Mouse (Mus musculus) kidney, adult 8-10 months (tissue): ENCODE data around the gene Eid2b.
A peak's percentile ranks its signal among the peaks of the same experiment; 100 is the strongest.

ENCODE experiments used
- DNase-seq, 2 experiments: peaks; one replicate each; pipeline ENCODE4 v3.0.0; 2022

The Eid2b gene

DNA sequence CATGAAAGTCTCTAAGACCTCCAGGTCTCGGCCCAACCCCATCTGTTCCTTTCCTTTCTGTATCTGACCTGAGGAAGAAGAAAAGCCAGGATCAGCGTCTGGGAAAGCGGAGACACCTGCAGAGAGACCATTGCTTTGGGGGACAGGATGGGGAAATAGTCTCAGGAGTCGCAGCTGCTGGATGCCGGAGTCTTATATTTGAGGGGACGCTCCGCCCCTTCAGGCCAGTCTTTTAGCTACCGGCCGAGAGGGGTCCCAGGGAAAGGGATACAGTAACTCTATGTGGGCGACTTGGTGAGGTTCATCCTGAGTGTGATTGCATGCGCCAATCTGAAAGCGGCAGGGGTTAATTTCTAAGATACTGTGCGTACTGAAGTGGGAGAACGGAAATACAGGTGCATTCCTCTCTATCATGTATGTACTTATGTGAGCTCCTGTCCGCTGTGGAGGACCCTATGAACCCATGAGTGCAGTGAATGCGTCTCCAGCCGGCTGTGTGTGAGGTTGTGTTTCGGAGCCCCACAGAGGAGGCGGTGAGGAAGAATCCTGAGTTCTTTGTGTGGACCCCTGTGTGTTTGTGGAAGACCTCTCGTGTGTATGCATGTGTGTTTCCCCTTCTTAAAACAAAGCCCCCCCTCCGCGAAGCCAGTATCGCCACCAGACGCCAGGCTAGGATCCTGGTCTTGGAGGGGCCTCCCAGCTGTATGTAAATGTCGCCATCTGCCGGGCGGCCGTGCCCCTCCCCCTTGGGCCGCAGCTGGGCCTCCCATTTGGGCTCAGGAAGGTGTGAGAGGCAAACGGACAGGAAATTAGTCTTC lies 24.3 kb downstream of the Eid2b start, which contains the start of gene Dll3:
Dll3 (minus strand) TSS at position 623 of the 818 bp plus-strand sequence.
- peak in 1 of 2 experiments; percentile 48 for DNase-seq

DNA sequence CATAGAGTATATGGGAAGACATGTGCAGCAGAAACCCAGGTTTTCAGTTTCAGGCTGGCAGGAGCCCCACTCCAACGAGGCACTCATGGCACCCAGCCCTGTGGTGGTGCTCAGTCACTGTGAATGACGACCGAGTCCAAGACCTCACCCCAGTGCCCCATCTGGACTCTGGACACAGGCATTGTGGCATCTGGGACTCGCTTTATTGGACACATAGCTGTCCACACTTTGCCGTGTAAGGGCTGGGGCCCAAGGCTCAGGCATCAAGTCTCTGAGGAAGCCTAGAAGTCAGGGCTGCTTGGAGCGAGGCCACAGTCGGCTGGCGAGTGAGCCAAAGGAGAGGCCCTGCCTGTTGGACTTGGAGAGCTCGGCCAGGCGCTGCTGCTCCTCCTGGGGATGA lies 28.1 kb downstream of the Eid2b start:
- peak; percentile 57 to 61 for DNase-seq

DNA sequence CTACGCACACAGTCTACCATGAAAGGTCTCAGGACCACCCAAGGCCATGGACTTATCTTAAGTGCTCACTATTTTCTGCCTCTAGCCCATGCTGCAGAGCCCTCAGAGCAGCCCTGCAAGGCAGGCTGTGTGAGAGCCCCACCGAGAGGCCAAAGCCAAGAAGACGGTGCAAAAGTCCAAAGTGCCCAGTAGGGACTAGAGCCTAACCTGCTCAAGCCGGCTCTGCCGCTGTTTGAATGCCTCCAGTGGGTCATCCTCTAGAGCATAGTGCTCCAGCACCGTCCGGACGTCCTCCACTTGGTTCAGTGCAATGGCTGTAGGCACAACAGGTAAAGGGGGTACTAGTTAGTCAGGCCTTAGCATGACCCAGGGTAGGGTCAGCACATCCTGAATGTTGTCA lies 28.7 kb downstream of the Eid2b start:
- DNase-seq: peak; percentile 63 to 66

DNA sequence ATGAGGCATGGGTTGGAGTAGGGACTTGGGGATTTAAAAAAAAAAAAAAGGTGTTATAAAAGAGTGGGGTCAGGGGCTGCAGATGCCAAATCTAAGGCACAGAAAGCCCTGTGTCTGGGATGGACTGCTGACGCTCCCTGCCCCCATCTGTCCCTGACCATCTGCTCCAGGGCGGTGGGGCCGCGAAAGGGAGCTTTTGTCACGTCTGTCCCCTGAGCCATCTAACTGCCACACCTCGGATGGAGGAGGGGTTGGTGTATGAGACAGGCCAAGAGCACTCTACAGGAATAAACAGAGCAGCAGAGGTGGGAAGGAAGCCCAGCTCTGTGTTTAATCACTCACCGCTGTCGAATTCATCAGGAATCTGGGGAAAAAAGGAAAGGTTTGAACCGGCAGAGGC lies 32.2 kb downstream of the Eid2b start:
- no peak for DNase-seq

DNA sequence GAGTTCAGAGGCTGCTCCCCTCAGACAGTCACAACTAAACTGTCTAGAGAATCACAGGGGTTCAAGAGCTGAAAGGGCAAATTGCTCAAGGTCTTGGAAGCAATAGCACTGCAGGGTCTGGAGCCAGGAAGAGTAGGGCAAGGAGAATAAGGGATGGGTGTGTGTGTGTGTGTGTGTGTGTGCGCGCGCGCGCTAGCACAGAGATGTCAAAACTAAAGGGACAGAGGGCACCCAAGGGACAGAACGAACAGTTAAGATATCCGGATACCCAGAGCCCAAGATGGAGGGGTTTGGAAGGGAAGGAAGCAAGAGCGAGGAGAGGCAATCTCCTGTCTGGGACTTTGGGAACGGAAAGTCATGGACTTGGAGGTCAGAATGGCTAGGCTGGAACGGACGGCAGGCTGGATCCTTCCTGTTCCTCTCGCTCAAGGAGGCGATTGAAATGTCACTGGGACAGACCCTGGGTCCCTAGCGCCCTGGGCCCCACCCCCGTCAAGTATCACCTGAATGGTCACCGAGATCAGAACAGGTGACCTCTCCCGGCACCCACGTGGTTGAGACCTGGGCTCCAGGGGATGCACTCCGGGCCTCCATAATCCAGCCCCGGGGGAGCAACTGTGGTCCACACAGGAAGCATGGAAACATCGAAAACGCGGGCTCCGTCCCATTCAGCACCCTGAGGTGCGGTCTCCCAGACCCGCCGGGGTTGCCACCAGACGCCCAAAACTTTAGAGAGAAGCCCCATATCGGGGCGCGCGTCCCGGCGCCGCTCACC lies 33.8 kb downstream of the Eid2b start:
- DNase-seq: peak in 1 of 2 experiments; percentile 35

DNA sequence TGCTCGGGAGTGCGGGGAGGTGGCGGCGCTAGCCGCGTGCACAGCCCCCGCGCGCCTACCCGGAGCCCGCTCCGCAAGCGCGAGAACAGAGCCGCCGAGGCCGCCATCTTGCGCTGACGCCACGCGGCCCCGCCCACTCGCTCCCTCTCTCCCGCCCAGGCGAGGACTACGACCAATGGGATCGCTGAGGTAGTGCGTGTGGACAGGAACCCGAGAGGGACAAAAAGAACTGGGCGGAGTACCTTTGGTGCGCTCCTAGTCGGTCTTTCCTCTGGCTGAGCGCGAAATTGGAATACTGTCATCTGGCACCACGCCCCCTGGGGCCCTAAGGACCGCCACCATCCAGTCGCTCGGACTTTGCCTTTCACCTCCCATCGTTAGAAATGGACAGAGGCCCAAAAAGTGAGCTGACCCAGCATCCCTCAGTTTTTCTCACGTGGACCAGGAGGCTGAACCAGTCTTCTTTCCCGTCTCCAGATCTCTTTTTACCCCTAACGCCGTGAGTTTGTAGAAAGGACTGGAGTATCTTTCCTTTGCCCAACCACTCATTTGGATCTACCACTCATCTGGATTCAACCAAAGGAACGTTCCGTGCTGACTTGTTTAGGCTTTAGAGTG lies 34.5 kb downstream of the Eid2b start, which contains the start of gene Timm50:
Timm50 (minus strand) TSS at position 147 of the 618 bp plus-strand sequence.
- peak; percentile 97 to 98 for DNase-seq

DNA sequence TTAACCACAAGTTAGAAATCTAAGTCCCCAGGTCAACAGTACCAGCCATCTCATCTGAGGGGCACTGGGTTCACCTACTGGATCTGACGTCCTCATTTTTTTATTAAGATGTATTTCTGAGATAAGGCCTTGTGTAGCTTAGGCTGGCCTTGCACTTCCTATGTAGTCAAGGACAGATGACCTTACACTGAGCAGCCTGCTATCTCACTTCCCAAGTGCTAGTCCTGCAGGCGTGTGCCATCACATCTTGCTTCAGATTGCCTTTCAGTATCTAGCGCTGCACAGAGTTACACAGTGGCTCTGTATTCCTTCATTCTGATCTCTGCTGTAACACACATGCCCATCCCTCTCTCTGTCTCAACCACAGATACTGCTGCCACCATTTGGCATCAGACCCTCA lies 40.5 kb downstream of the Eid2b start:
- DNase-seq: no peak

DNA sequence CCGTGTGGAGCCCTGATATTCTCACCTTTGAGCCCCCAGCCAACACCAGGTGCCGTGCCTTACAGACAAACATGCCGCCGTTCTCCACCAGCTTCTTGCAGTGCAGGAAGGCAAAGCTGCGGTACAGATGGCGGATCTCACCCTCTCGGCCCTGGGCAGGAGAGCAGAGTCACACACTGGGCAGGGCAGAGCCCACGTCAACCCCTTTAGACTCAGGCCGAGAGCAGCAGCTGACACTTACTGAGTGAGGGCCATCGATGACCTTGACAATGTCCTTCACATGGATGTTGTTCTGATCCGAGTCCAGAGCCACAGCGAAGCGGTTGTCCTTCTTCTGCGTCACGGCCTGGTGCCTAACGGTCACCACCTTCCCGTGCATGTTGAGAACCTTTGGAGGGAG lies 41.2 kb downstream of the Eid2b start:
- DNase-seq: no peak

DNA sequence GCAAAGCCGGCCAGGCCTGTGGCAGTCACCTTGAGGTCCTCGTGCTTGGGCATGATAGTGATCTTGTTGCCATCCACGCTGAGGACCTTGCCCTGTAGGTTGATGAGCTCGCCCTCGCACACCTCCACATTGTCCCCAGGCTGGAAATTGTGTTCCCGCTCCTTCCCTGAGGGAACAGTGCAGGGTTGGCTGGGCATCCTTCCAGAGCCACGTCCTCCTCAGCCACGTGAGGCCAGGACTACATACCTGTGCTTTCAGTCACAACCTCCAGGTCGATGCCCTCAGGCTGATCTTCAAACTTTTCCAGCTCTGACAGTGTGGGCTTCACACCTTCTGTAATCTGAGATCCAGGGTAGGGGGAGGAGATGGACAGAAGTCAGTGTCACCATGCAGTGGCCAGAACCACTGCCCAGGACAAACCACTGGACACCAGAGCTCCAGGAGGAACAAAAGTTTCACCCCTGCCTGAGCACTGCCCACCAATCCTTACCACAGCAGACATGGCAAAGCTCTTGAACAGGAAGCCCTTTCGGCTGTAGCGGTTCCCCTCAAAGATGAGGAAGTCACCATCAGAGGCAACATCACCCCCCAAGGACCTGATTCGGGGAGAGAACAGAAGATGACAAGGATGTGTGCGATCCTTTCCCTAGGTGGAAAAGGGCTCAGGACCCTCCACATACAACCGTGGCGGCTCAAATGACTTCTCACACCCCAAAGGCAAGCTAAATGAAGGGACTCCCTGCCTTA lies 44.6 kb downstream of the Eid2b start:
- DNase-seq: peak; percentile 46 to 56

DNA sequence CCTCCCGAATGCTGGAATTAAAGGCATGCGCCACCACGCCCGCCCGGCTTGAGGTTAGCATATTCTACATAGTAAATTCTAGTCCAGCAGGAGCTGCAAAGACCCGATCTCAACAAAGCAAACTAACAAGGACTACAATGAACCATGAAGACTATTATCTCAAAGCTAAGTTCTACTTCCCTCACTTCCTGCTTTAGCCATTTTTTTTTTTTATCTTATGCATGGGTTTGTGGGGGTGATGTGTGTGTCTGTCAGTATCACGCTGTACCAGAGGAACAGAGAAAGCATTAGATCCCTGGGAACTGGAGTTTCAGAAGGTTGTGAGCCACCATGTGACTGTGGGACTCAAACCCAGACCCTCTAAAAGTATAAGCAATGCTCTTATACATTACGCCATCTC lies 47.8 kb downstream of the Eid2b start:
- DNase-seq: no peak

DNA sequence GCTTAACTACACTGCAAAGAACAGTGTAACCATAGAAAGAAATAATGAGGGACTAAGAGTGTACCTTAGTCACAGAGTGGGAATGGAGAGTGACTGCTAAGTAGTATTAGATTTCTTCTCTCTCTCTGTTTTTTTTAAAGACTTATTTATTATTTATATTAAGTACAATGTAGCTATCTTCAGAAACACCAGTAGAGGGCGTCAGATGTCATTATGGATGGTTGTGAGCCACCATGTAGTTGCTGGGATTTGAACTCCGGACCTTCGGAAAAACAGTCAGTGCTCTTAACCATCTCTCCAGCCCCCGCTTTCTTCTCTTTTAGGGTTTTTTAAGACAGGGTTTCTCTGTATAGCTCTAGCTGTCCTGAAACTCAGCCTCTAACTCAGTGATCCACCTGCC lies 48.9 kb downstream of the Eid2b start:
- no peak for DNase-seq

DNA sequence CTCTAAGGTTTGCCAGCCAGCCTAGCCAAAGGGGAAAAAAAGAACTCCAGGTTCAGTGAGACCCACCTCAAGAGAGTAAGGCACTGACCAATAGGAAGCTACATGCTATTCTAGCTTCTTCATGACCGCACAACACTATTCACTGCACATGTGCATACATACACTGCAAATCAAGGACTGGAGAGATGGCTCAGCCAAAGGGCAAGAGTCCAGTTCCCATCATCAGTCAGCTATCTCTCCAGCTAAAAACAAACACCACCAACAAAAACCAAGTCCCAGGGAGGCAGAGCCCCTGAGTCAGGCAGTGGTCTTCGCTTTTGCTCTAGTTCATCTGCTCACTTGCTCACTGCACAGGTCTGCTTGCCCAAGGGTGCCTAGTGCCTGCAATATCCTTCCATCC lies 50.7 kb downstream of the Eid2b start:
- no peak for DNase-seq
